Mouse (Mus musculus) limb, embryonic 14.5 days (tissue): ENCODE data around the gene Olfr164. TPM values are rescaled to one million over a fixed set of nuclear protein-coding genes. Genes with fewer than 3 reads are reported as not detected.

Experiments
- ATAC-seq: fragments of 200-750 bp; cut with Nextera tagmentation; 2 replicates; pipeline ENCODE4 v1.8.0; 2017; ENCODE audit warnings: low read depth, moderate number of reproducible peaks, moderate TSS enrichment; ENCODE audit not compliant: low FRiP score
- DNase-seq: peaks from one replicate; pipeline ENCODE4 v3.0.0-alpha.2; 2015; ENCODE audit warnings: low spot score
- H3K27ac ChIP-seq: fragments of 300-500 bp; sonication (generic); replicated peaks from 2 replicates; pipeline ENCODE4 v1.5.1; 2014; ENCODE audit warnings: low read depth, mild to moderate bottlenecking, low read length, moderate library complexity, mixed read lengths
- H3K27me3 ChIP-seq: fragments of 300-500 bp; sonication (generic); 2 replicates; pipeline ENCODE4 v1.6.1; 2014; ENCODE audit warnings: low read length, mixed read lengths; ENCODE audit not compliant: control insufficient read depth, insufficient read depth
- H3K36me3 ChIP-seq: fragments of 300-500 bp; sonication (generic); 2 replicates; pipeline ENCODE4 v1.6.1; 2014; ENCODE audit warnings: mild to moderate bottlenecking, low read length, moderate library complexity, mixed read lengths; ENCODE audit not compliant: control insufficient read depth, insufficient read depth
- H3K4me1 ChIP-seq: fragments of 300-500 bp; sonication (generic); 2 replicates; pipeline ENCODE4 v1.6.1; 2014; ENCODE audit warnings: antibody characterized with exemption, low read length, mixed read lengths; ENCODE audit not compliant: control insufficient read depth, insufficient read depth
- H3K4me2 ChIP-seq: fragments of 300-500 bp; sonication (generic); replicated peaks from 2 replicates; pipeline ENCODE4 v1.6.1; 2014; ENCODE audit warnings: low read depth, mild to moderate bottlenecking, low read length, moderate library complexity; ENCODE audit not compliant: severe bottlenecking
- H3K4me3 ChIP-seq: fragments of 300-500 bp; sonication (generic); replicated peaks from 2 replicates; pipeline ENCODE4 v1.5.1; 2014; ENCODE audit warnings: low read length
- H3K9ac ChIP-seq: fragments of 300-500 bp; sonication (generic); 2 replicates; pipeline ENCODE4 v1.6.1; 2014; ENCODE audit warnings: mild to moderate bottlenecking, low read depth, low read length, moderate library complexity; ENCODE audit not compliant: severe bottlenecking
- H3K9me3 ChIP-seq: fragments of 300-500 bp; sonication (generic); 2 replicates; pipeline ENCODE4 v1.6.1; 2016; ENCODE audit warnings: low read length; ENCODE audit not compliant: control insufficient read depth
- POLR2A ChIP-seq: fragments of 200-500 bp; IDR thresholded peaks from 2 replicates; pipeline ENCODE4 v1.8.0; 2012; ENCODE audit warnings: inconsistent platforms, mild to moderate bottlenecking, moderate library complexity, borderline replicate concordance; ENCODE audit not compliant: insufficient read depth, insufficient read length; ENCODE audit errors: extremely low read depth
- WGBS: fragments of 180-500 bp; shearing (Covaris S2); extraction: QIAGEN DNeasy Blood & Tissue Kit; methylation state at CpG from one replicate; pipeline ENCODE4 v1.1.7; 2014; 5-methylcytosine and 5-hydroxymethylcytosine counted together
- polyA plus RNA-seq, 2 experiments: library from polyadenylated mRNA; depleted of rRNA in 1 of 2; stranded (reverse) in 1 of 2; unstranded in 1 of 2; fragments of >200 nt; fragmentation: Nextera tagmentation in 1 of 2; extraction: Ambion mirVana in 1 of 2; gene quantifications; 2 replicates each; pipeline versions ENCODE4 v1.2.1 to v1.2.3; 2012 to 2014

Olfr164 gene
- polyA plus RNA-seq (2012; rRNA removed) (not detected in 2 replicates), polyA plus RNA-seq (2014; fragmentation: Nextera tagmentation; extraction: Ambion mirVana) (not detected in 2 replicates)

DNA sequence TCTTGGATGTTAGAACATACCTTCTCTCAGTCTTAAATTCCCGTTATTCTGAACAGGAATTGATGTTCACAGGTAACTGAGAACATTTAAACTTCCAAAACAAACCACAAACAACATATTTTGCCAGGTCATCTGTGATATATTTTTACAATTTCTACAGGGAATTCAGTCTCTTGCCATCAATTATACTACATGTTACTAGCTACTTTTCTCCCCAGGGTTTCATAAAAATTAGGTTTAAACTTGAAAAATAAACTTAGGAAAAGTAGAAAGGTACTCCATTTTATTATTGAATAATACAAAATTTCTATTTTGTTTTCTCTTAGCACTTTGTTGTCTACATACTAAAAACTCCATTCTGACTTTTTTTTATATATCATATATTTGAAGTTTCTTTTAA is at the start of gene Olfr164:
Gene Olfr164, minus strand, starts transcription at position 101 of the 400 bp plus-strand sequence.
- Histone ChIP-seq H3K4me1 (no peaks in the 10 kb centered on the region), H3K36me3 (no peaks in the 10 kb centered on the region), H3K4me3 (no peak within 1 kb of the TSS), H3K4me2 (no peak within 1 kb of the TSS), H3K9me3 (no peaks in the 10 kb centered on the region), H3K27me3 (no peaks in the 10 kb centered on the region), H3K9ac (no peak within 1 kb of the TSS), H3K27ac (no peak within 1 kb of the TSS)
- ATAC-seq: no peak
- DNase-seq: no peak
- TF ChIP-seq POLR2A: no peak
- WGBS: 41% methylated on average over 1 of the region's 1 CpGs

DNA sequence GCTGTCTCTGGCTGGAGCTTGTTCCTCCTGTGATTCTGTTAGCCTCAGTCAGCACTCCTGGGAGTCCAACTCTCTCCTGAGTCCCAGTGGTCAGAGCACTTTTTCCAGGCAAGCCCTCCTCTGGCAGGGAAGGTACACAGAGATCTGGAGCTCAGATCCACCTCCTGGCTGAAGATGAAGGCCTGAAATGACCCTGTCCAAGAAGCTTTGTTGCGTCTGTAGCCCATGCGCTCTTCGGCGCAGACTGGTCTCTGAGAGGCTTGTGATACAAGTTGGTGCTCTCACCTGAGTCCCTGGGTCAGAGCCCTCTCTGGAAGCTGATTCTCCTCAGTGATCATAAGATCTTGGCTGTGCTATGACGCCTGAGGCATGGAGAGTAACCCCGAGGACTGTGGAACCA is 35.2 kb upstream of the Olfr164 start:
- TF ChIP-seq POLR2A: no peak
- no peaks in the 10 kb centered on the region for H3K4me1 ChIP-seq
- no peak overlapping the region for H3K27ac ChIP-seq
- H3K4me2 ChIP-seq: no peak overlapping the region
- H3K4me3 ChIP-seq: no peak overlapping the region
- WGBS: 88% methylated on average over 6 of the region's 6 CpGs
- no peak overlapping the region for H3K9ac ChIP-seq
- ATAC-seq: no peak
- no peaks in the 10 kb centered on the region for H3K9me3 ChIP-seq
- DNase-seq: no peak
- no peaks in the 10 kb centered on the region for H3K36me3 ChIP-seq
- no peaks in the 10 kb centered on the region for H3K27me3 ChIP-seq

DNA sequence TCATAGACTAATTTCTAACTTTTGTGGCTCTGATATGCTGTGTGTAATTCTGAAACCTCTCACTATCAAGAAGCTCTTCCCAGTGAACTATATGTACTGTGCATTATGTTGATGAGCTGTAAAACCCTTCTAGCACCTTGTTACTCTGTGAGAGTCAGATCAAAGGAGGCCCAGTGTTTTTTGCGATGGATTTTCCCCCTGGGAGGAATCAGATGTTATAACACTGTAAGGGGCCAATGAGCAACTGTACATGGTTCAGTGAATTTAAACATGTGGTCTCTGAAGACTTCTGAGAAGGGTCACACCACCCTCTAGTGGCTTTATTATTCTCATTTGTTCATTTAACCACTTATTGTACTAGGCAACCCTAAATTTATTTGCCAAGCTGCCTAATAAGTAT is 50.6 kb downstream of the Olfr164 start:
- ATAC-seq (no peak), DNase-seq (no peak)
- Histone ChIP-seq H3K27ac (no peak overlapping the region), H3K4me2 (no peak overlapping the region), H3K9ac (no peak overlapping the region), H3K27me3 (no peaks in the 10 kb centered on the region), H3K4me3 (no peak overlapping the region), H3K4me1 (no peaks in the 10 kb centered on the region), H3K9me3 (no peaks in the 10 kb centered on the region), H3K36me3 (no peaks in the 10 kb centered on the region)
- 20% methylated on average over 1 of the region's 1 CpGs for WGBS
- no peak for TF ChIP-seq POLR2A

DNA sequence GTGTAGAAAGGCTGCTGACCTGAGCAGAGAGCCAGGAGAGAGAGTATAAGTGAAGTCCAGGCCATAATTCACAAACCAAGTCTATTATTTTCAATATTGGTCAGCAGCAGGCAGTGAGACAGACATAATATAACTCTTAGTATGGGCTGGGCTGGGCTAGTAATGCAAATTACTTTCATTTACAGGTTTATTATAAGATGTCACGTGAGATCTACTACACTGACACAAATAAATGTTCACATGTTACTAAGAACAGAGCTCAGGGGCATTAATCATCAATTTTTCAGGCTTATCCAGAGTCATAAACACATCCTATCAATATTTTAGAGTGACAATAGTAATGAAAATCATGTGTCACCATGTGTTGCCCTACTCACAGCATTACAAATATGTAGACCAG is 53.1 kb downstream of the Olfr164 start:
- no peak overlapping the region for H3K4me2 ChIP-seq
- no peaks in the 10 kb centered on the region for H3K4me1 ChIP-seq
- no peak for TF ChIP-seq POLR2A
- no peaks in the 10 kb centered on the region for H3K36me3 ChIP-seq
- ATAC-seq (no peak), DNase-seq (no peak)
- WGBS: 60% methylated on average over 1 of the region's 1 CpGs
- H3K9me3 ChIP-seq: no peaks in the 10 kb centered on the region
- no peak overlapping the region for H3K9ac ChIP-seq
- H3K27me3 ChIP-seq: no peaks in the 10 kb centered on the region
- no peak overlapping the region for H3K27ac ChIP-seq
- H3K4me3 ChIP-seq: no peak overlapping the region

DNA sequence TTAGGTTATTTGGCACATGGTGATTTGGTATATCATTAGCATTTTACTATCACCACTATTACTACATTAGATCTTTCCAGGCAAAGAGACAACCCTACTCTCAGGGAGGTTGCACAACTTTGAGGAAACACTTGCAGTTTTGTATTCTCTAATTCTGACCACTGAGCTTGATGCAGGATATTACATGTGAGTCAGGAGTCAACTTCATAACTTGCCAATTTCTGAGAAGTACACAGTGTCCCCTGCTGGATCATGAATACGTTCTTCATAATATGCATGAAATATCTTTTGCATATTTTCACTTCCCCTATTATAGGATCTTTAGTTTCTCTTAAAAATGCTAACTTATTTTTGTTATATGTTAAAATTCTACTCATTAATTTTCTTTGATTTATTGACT is 68.0 kb downstream of the Olfr164 start:
- H3K4me2 ChIP-seq: no peak overlapping the region
- WGBS: 78% methylated on average over 1 of the region's 1 CpGs
- no peak overlapping the region for H3K27ac ChIP-seq
- H3K4me1 ChIP-seq: no peaks in the 10 kb centered on the region
- no peak overlapping the region for H3K4me3 ChIP-seq
- H3K27me3 ChIP-seq: no peaks in the 10 kb centered on the region
- no peak for TF ChIP-seq POLR2A
- no peaks in the 10 kb centered on the region for H3K9me3 ChIP-seq
- no peak for ATAC-seq
- no peak overlapping the region for H3K9ac ChIP-seq
- no peak for DNase-seq
- H3K36me3 ChIP-seq: no peaks in the 10 kb centered on the region

DNA sequence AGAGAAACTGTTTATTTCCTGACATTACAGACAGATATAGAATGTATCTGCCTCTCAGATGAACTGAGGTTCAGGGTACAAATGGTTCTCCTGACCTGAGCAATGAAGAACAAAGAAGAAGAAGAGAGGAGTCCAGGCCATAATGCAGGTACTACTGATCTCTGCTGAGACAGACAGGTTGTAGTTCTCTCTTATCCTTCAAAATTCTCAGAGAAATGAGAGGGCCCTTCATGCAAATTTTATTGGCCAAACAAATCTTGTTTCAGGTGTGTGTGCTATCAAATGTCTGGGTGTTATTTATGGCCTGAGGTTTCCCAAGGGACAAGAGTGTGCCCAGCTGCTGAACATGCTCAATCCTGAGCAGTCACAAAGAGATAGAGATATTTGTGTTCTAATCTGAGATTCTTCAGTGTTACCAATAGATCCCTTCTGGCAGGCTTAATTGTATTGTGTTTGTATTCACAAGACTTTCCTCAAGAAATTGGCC is 72.3 kb downstream of the Olfr164 start:
- Histone ChIP-seq H3K4me2 (no peak overlapping the region), H3K27me3 (no peaks in the 10 kb centered on the region), H3K27ac (no peak overlapping the region), H3K4me3 (no peak overlapping the region), H3K9me3 (no peaks in the 10 kb centered on the region), H3K36me3 (no peaks in the 10 kb centered on the region), H3K9ac (no peak overlapping the region), H3K4me1 (no peaks in the 10 kb centered on the region)
- no peak for TF ChIP-seq POLR2A
- no peak for DNase-seq
- ATAC-seq: no peak
